Mouse (Mus musculus): ENCODE measurements around the gene Sbf2.

DNA sequence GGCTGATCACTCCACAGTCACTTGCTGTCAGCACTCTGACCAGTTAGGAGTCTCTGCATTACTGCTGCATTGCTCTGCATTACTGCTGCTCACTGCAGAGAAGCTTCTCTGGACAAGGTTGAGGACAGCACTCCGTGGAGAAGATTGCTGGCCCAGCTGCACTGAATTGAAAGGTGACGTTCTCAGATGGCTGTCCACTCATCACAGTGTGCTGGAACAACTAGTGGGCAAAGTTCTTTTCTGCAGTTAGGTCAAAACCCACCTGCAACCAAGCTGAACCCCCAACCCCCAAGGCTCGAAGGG is 328.9 kb downstream of the Sbf2 start:
- TF ChIP-seq POLR2A (IDR thresholded peaks at IDR 0.05; ENCODE audit: control insufficient read depth, extremely low read depth, insufficient read depth, low read length, poor library complexity), result no peak
- TF ChIP-seq CTCF (IDR thresholded peaks at IDR 0.05; ENCODE audit: borderline replicate concordance, control insufficient read depth, extremely low read depth, insufficient read depth, low read length, poor library complexity), result no peak

All from thymus, adult 2 months (tissue).